Mouse (Mus musculus) gastrocnemius, postnatal 14 days (tissue): ENCODE results near the gene Robo1. TPM values are rescaled to one million over a fixed set of nuclear protein-coding genes. Genes with fewer than 3 reads are reported as not detected.
"Not testable (repeated sequence)": the region's sequence is repeated elsewhere in the genome, so short reads cannot be mapped to it uniquely, and the experiment has no call there.

Experiments used
- DNase-seq: peaks from one replicate; pipeline ENCODE4 v3.0.0; 2021; ENCODE audit warnings: mixed read lengths
- intact Hi-C: fragments of 180-260 bp; cut with DNase I; formaldehyde crosslinking; loops from one replicate; pipeline ENCODE4 v1.15.1; 2025; ENCODE audit warnings: low total_unique reads
- total RNA-seq, 2 experiments: library from RNA; stranded (reverse); gene quantifications; 2 replicates each; pipeline ENCODE4 v1.2.3; 2021

Robo1 gene
- total RNA-seq, 2 experiments from 2014 or later, result 4.1 to 5.1 TPM

GRCm38 (mm10) chr16:72422426-72422825, 114.3 kb downstream of the Robo1 start:
- DNase-seq, result no peak
- intact Hi-C loops, result no loop called here

- intact Hi-C loops, result no loop called here
- no peak for DNase-seq
These were observed 126.3 kb downstream of the Robo1 start for GRCm38 (mm10) chr16:72434396-72434795.

- intact Hi-C loops, result no loop called here
- no peak for DNase-seq
These were observed 136.5 kb downstream of the Robo1 start for GRCm38 (mm10) chr16:72444428-72445135.

GRCm38 (mm10) chr16:72458155-72458554, 150.0 kb downstream of the Robo1 start:
- no peak for DNase-seq
- intact Hi-C loops, result no loop called here

- intact Hi-C loops, result no loop called here
- DNase-seq, result no peak
These were observed 150.5 kb downstream of the Robo1 start for GRCm38 (mm10) chr16:72458576-72458975.

GRCm38 (mm10) chr16:72465696-72466095, 157.6 kb downstream of the Robo1 start:
- intact Hi-C loops, result no loop called here
- no peak for DNase-seq

GRCm38 (mm10) chr16:72470037-72470673, 162.0 kb downstream of the Robo1 start:
- intact Hi-C loops, result no loop called here
- DNase-seq, result no peak

- DNase-seq, result no peak
- intact Hi-C loops, result no loop called here
These were observed 202.7 kb downstream of the Robo1 start for GRCm38 (mm10) chr16:72510716-72511199.

- intact Hi-C loops, result no loop called here
- DNase-seq, result no peak
These were observed 223.2 kb downstream of the Robo1 start for GRCm38 (mm10) chr16:72531337-72531736.

GRCm38 (mm10) chr16:72533900-72534571, 225.9 kb downstream of the Robo1 start:
- intact Hi-C loops, result no loop called here
- DNase-seq, result no peak

GRCm38 (mm10) chr16:72538171-72538570, 230.1 kb downstream of the Robo1 start:
- no peak for DNase-seq
- intact Hi-C loops, result no loop called here

- DNase-seq, result no peak
- intact Hi-C loops, result no loop called here
These were observed 235.8 kb downstream of the Robo1 start for GRCm38 (mm10) chr16:72543928-72544327.

GRCm38 (mm10) chr16:72544950-72545349, 236.8 kb downstream of the Robo1 start:
- intact Hi-C loops, result no loop called here
- no peak for DNase-seq

GRCm38 (mm10) chr16:72551672-72552243, 243.7 kb downstream of the Robo1 start:
- intact Hi-C loops, result no loop called here
- DNase-seq, result no peak

- intact Hi-C loops, result no loop called here
- DNase-seq, result no peak
These were observed 245.6 kb downstream of the Robo1 start for GRCm38 (mm10) chr16:72553713-72554112.

GRCm38 (mm10) chr16:72562149-72562548, 254.0 kb downstream of the Robo1 start:
- DNase-seq, intact Hi-C loops: not testable (repeated sequence)

- intact Hi-C loops, result no loop called here
These were observed 255.3 kb downstream of the Robo1 start for GRCm38 (mm10) chr16:72563196-72563963.

GRCm38 (mm10) chr16:72575171-72575570, 267.1 kb downstream of the Robo1 start:
- intact Hi-C loops, result no loop called here

More at GRCm38 (mm10) chr16:72563196-72563963, 255.3 kb downstream of the Robo1 start:
- DNase-seq, result no peak

GRCm38 (mm10) chr16:72576956-72577355, 268.9 kb downstream of the Robo1 start:
- no peak for DNase-seq
- intact Hi-C loops, result no loop called here

More at GRCm38 (mm10) chr16:72575171-72575570, 267.1 kb downstream of the Robo1 start:
- DNase-seq, result no peak
